Mouse (Mus musculus) megakaryocyte progenitor cell, adult 5-6 weeks (primary cell): ENCODE measurements at regions not wholly inside any gene's neighbourhood (a gene's known extent, or its start where the extent isn't known, plus 50 kb on each side); places are given as distances from the start of the nearest gene placed in this dataset.
"Not testable (repeated sequence)": the region's sequence is repeated elsewhere in the genome, so short reads cannot be mapped to it uniquely, and the experiment has no call there.

ENCODE experiments used
- ATAC-seq: replicated peaks from 2 replicates; pipeline ENCODE4 v1.8.0; 2016; ENCODE audit warnings: mild to moderate bottlenecking, moderate TSS enrichment, inconsistent platforms; ENCODE audit not compliant: poor library complexity

DNA sequence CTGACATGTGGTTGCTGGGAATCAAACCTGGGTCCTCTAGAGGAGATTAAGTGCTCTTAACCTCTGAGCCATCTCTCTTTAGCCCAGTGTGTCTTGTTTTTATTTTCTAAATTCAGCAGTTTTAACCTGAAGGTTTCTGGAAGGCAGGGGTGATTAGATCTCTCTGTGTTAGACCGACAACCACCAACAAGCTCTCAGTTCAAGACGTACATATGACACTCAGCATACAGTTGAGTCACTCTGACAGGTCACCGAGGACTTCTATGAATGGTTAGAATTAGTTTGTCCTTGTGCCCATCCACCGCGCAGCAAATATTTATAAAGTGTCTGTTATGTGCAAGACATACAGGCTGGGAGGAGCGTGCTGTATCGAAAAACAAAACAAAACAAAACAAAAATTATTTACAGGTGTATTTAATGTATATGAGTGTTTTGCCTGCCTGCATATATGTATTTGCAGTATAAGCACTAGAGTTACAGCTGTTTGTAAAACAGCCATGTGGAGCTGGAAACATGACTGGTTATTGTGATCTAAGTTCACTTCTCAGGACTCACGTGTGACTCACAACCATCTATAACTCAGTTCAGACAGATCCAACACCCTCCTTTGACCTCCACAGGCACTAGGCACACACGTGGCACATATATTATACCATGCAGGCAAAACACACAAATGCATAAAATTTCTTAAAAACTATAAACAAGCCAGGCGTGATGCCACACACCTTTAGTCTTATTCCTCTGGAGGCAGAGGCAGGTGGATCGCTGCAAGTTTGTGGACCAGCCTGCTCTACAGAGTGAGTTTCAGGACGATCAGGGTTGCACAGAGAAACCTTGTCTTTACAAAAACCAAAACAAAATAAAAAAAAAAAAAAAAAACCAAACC is 70.5 kb upstream of the Chd2 start:
- ATAC-seq, result no peak

GRCm38 (mm10) chr7:73608804-73609275 is 67.2 kb upstream of the Chd2 start:
- ATAC-seq, result no peak

DNA sequence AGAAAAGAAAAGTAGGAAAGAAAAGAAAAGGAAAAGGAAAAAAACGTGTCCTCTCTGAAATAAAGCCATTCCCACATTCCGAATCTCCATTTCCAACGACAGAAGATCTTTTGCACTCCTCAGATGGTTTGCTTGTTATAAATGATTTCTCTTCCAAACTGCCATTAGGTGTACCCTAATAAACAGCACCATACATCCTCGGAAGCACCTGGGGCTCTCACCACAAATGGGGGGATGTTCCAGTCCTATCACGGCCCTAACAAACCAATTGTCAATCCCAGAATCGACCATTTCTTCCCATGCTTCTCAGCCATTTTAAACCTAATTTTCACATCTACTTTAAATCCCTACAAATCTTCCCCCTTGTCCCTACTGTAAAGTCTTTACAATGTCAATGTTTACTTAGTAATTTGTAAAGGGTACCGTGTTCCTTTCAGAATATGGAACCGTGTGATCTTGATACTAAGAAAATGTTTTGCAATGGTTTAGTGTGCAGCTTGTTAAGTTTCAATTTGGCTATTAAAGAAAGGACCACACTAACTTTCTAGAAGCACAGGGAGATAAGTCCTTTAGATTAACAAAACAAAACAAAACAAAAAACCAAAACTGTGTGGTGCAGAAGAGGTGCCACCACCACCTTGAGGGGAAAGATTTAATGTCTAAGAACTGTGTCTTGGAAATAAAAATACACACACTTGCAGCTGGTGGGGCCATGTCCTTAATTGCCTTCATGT is 66.6 kb upstream of the Chd2 start:
- no peak for ATAC-seq

GRCm38 (mm10) chr7:73607450-73608005 is 65.9 kb upstream of the Chd2 start:
- ATAC-seq, result peak; percentile 24; the same call in 1 of the 2 replicates

DNA sequence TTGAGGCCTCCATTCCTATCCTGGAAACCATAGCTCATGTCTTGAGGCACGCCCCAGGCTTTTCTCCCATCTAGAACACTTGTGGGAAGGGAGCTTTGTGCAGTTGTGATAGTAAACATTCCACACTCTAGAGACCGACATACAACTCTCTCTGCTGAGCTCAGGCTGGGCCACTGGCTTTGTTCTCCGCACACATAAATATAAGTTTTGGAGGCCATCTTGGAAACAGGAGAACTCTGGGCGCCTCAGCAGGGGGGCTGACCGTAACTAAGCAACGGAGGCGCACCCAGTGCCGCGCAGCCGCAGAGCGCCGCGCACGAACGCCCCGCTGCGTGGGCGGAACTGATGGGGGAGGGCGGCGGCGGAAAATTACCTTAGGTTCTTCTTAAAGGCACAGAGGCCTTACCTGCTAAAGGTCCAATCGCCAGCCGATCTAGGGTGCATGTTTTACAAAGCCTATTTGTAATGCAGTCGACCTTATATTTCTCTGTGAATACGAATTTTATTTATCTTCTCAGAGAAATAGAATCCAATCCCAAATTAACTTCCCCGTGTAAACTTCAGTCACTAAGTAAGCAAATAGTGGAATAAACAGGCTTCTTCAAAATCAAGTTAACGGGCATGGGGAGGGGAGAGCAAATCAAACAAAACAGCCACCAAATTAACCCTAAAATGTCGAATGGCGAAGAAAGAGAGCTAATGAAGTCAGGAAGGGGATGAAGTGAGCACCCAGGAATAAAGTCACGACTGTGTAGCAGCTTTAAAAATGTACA is 65.2 kb upstream of the Chd2 start:
- peak; percentile 94 for ATAC-seq

DNA sequence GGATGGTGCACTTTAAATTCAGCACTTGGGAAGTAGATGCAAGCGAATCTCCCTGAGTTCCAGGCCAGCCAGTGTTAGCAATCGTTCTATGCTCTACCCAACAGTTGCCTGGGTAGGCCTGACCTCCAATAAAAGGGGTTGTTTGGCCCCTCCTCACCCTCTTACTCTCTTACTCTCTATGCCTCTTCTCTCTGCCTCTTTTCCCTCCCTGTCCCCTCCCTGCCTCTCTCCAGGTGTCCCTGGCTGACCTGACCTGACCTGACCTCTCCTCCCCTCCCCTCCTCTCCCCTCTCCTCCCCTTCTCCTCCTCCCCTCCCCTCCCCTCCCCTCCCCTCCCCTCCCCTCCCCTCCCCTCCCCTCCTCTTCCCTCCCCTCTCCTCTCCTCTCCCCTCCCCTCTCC is 63.0 kb upstream of the Chd2 start:
- ATAC-seq, result no peak

GRCm38 (mm10) chr7:73602815-73603551 is 61.4 kb upstream of the Chd2 start:
- ATAC-seq, result no peak

DNA sequence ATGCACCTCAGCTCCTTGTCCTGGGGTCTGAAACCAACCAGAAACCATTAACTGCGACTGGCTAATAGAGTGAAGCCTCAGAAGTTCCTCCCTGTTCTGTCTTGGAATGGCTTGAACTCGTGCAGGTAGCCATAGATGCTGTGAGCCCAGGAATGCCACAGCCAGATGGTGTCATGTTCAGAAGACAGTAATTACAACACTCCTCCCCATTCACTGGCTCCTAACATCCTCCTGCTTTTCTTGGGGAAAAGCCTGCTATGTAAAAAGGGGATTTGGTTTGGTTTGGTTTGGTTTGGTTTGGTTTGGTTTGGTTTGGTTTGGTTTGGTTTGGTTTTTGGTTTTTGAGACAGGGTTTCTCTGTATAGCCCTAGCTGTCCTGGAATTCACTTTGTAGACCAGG is 59.7 kb upstream of the Chd2 start:
- no peak for ATAC-seq

GRCm38 (mm10) chr7:73600776-73601175 is 59.1 kb upstream of the Chd2 start:
- no peak for ATAC-seq

DNA sequence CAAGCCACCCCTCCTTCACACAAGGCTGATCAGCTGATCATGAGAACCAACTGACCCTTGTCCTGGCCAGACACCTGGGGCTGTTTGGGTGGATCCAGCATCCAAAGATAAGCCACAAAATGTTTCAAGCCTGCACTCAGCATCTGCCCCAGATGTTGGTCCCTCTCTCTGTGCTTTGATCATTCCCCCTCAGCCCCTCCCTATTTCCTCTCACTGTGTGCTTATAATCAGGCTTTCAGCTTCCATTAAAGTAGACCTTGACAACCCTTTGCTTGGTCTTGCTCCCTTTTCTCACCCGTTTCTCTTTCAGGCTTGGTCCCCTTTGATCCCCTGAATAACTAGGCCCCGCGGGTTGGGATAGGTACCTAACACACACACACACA is 58.4 kb upstream of the Chd2 start:
- not testable (repeated sequence) for ATAC-seq

DNA sequence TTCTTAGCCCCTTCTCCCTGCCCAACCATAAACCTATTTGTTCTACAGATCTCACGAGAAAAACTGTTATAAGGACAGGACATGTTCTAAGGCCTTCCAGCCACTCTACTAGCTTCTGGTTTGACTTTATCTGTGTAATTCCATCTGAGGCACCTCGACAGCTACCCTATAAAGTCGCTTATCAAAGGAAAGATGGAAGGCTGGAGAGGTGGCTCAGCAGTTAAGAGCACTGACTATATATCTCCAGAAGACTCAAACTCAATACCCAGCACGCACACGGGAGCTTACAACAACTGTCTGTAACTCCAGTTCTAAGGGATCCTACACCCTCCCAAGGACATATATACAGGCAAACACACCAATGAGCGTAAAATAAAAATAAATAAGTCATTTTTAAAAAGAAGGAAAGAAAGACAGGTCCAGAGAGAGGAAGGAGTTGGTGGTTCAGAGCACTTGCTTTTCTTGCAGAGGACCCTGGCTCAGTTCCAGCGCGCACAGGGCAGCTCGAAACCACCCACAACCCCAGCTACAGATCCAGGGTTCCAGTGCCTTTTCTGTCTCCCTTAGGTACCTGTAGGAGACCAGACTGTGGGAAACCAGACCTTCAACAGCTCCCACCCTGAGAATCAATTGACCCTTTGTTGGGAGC is 57.8 kb upstream of the Chd2 start:
- ATAC-seq, result no peak

- ATAC-seq, result no peak
Observed at GRCm38 (mm10) chr7:73597968-73598367, 56.3 kb upstream of the Chd2 start.

- ATAC-seq, result no peak
Observed at GRCm38 (mm10) chr7:73596866-73597840, 55.5 kb upstream of the Chd2 start.

- ATAC-seq, result 0 out of 2 replicates have a peak, but pooled peaks have one; percentile 1
Observed at GRCm38 (mm10) chr7:73596415-73596814, 54.8 kb upstream of the Chd2 start.

DNA sequence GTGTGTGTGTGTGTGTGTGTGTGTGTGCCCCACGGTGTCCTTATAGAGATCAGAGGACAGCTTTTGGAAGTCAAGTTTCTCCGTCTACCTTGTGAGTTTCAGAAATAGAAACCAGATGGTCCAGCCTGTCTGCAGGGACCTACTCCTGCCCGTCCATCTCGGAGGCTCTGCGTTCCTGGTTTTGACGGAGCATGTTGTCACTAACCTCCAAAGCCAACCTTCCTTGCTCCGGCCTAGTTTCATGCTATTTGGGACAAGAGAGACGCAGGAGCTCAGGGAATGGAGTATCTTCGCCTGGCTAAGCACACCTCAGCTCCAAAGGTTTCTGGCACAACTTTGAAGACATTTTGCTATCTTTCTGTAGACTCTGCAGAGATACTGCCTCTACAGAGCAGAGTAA is 54.2 kb upstream of the Chd2 start:
- ATAC-seq, result no peak

DNA sequence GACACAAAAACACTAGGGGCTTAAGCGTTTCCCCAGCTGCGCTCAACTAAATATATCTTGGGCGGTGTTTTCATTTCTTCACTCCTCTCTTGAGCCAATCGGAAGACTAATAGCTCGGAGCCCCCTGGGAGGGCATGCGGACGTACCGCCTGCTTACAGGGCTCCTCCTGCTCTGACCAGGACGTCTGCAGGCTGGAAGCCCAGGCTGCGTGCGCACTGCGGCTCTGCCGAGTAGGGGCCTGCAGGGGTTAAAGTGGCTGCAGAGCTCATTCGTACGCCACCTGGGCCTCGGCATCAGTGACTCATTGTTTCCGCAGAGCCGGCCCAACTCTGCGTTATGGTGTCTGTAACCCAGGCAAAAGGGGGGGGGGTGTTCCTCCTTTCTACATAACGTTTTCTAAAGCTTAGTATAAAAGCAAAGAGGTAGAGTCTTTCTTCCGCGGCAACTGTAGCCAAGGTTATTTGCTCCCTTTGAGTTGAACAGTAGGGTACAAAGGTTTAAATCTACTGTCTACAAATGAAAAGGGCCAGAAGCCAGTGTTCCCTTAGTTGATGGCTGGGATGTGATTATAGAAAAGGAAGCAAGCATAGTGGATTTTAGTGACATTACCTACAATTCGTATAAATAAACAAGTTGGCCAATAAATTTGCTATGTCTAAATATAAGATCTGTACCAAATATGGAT is 53.7 kb upstream of the Chd2 start:
- ATAC-seq, result peak; percentile 92

DNA sequence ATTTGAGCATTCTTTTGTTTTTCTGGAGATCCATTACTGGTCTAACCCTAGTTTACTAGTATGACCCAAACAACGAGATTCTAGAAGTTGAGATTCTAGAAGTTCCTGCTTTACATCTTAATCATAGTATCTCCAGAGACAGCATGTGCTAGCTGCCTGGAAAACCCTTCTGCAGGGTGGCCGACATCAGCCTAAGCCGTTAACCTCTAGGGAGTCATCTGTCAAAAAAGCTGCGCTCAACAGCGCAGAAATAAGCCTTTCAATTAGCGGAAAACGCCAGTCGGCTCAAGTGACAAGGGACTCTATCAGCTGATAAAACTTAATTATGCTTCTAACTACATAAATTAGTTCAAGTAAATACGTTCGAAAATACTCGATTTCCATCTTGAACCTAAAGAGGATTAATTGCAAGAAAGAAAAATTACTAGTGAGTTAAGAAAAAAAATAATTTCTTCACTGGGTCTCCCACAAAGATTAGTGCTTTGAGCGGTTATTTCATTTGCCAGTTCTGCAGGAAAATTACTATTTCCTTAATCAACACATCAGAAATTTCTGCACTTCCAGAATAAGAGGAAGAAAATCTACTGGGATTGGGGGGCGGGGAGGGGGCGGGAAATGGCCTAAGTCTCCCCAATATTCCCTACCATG is 53.0 kb upstream of the Chd2 start:
- ATAC-seq, result peak; percentile 14; the same call in 1 of the 2 replicates
